Mouse (Mus musculus) liver, embryonic 14.5 days (tissue): ENCODE results near the gene Ccdc13. TPM values are rescaled to one million over a fixed set of nuclear protein-coding genes. Genes with fewer than 3 reads are reported as not detected.

Source experiments
- ATAC-seq: fragments of 200-750 bp; cut with Nextera tagmentation; 2 replicates; pipeline ENCODE4 v1.8.0; 2017; ENCODE audit warnings: moderate number of reproducible peaks, mild to moderate bottlenecking, moderate library complexity; ENCODE audit not compliant: insufficient read depth
- DNase-seq, 3 experiments: peaks; one replicate each; pipeline ENCODE4 v3.0.0-alpha.2; 2012 to 2013; ENCODE audit warnings: low read depth in 3 of 3, low spot score in 3 of 3
- H3K27ac ChIP-seq: fragments of 300-500 bp; sonication (generic); 2 replicates; pipeline ENCODE4 v1.5.1; 2014; ENCODE audit warnings: moderate library complexity, mild to moderate bottlenecking, control low read depth, inconsistent platforms
- H3K27me3 ChIP-seq: fragments of 300-500 bp; sonication (generic); 2 replicates; pipeline ENCODE4 v1.6.1; 2014; ENCODE audit warnings: mild to moderate bottlenecking, low read length, moderate library complexity; ENCODE audit not compliant: control insufficient read depth, insufficient read depth
- H3K36me3 ChIP-seq: fragments of 300-500 bp; sonication (generic); replicated peaks from 2 replicates; pipeline ENCODE4 v1.6.1; 2014; ENCODE audit warnings: low read depth; ENCODE audit not compliant: control insufficient read depth, insufficient read depth
- H3K4me1 ChIP-seq, 2 experiments: fragments of 200-500 bp in 1 of 2; fragments of 300-500 bp in 1 of 2; sonication (generic) in 1 of 2; replicated peaks; 2 replicates each; pipeline ENCODE4 v1.6.1; 2012 to 2014; ENCODE audit warnings: antibody characterized with exemption in 1 of 2, inconsistent platforms in 1 of 2, low read length in 1 of 2; ENCODE audit not compliant: control insufficient read depth in 2 of 2, insufficient read depth in 2 of 2
- H3K4me2 ChIP-seq: fragments of 300-500 bp; sonication (generic); 2 replicates; pipeline ENCODE4 v1.6.1; 2014; ENCODE audit warnings: low read depth, mild to moderate bottlenecking, control low read depth, moderate library complexity
- H3K4me3 ChIP-seq, 2 experiments: fragments of 200-500 bp in 1 of 2; fragments of 300-500 bp in 1 of 2; sonication (generic) in 1 of 2; 2 replicates each; pipeline ENCODE4 v1.5.1; 2012 to 2014; ENCODE audit warnings: low read depth in 2 of 2, low read length in 2 of 2, mild to moderate bottlenecking in 2 of 2, control low read depth in 1 of 2, inconsistent platforms in 1 of 2, moderate library complexity in 1 of 2; ENCODE audit not compliant: insufficient read depth in 1 of 2
- H3K9ac ChIP-seq: fragments of 300-500 bp; sonication (generic); replicated peaks from 2 replicates; pipeline ENCODE4 v1.6.1; 2014; ENCODE audit warnings: mild to moderate bottlenecking, control low read depth, moderate library complexity
- H3K9me3 ChIP-seq: fragments of 300-500 bp; sonication (generic); 2 replicates; pipeline ENCODE4 v1.6.1; 2016; ENCODE audit warnings: low read length, mixed read lengths; ENCODE audit not compliant: control insufficient read depth
- CTCF ChIP-seq: IDR thresholded peaks from 2 replicates; pipeline ENCODE4 v1.5.1; 2016; ENCODE audit warnings: antibody characterized with exemption, low read depth, control low read depth
- EP300 ChIP-seq: IDR thresholded peaks from 2 replicates; pipeline ENCODE4 v1.6.1; 2016; ENCODE audit warnings: antibody characterized with exemption, low read depth
- WGBS: fragments of 180-500 bp; shearing (Covaris S2); extraction: QIAGEN DNeasy Blood & Tissue Kit; methylation state at CpG from one replicate; pipeline ENCODE4 v1.1.7; 2014; ENCODE audit not compliant: insufficient replicate concordance; 5-methylcytosine and 5-hydroxymethylcytosine counted together
- polyA plus RNA-seq, 2 experiments: library from polyadenylated mRNA; depleted of rRNA in 1 of 2; stranded (reverse) in 1 of 2; unstranded in 1 of 2; fragments of >200 nt; fragmentation: Nextera tagmentation in 1 of 2; extraction: Ambion mirVana in 1 of 2; gene quantifications; 2 replicates each; pipeline versions ENCODE4 v1.2.1 to v1.2.3; 2012 to 2014

Ccdc13 gene
- polyA plus RNA-seq, 2 experiments, result not detected

DNA sequence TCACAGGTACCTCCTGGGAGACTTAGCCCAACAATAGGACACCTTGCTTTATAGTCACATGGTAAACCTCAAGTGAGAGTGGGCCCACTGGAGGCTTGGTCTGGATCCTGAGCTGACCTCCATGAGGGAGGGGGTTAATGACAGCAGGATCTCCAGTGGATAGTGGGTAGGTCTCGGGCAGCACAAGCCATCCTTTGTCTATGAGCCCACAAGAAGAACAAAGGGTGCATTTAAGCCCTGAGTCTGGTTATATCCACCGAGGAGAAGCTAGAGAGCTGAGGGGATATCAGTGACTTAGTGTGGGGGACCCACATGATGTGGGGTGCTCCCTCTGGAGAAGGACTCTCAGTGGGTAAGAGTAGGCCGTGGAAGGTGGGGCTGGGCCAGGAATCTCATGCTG lies 30.8 kb downstream of the Ccdc13 start:
- Histone ChIP-seq H3K9ac (no peak overlapping the region), H3K9me3 (no peaks in the 10 kb centered on the region), H3K4me2 (no peak overlapping the region), H3K27ac (no peak overlapping the region), H3K36me3 (no peaks in the 10 kb centered on the region), H3K4me1 (no peaks in the 10 kb centered on the region), H3K27me3 (no peaks in the 10 kb centered on the region), H3K4me3 (no peak overlapping the region)
- DNase-seq (no peak), ATAC-seq (no peak)
- 56% methylated on average over 3 of the region's 3 CpGs for WGBS
- TF ChIP-seq EP300 (no peak), CTCF (no peak)

DNA sequence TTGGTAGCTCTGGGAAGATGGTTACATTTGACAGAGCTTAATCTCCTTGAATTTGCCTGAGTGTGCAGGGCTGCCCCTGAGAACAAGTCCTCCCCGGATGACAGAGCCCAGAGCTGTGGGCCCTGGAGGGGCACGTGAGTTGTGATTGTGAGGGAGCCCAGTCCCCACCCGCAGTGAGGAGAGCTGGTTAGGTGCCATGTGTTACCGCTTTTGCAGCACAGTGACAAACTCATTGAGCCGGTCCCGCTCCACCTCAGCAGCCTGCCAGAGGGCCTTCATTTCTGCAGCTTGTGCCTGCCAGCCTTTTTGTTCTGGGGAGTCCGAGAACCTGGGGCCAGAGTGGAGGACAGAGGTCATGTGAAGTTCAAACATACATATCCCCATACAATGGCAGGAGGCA lies 31.3 kb downstream of the Ccdc13 start:
- no peak overlapping the region for H3K4me2 ChIP-seq
- no peak overlapping the region for H3K4me3 ChIP-seq
- ATAC-seq (no peak), DNase-seq (no peak)
- 0 out of 4 replicates have a peak, but pooled peaks cover 0 to 2% of the 10 kb centered on the region in 2 experiments for H3K4me1 ChIP-seq
- H3K9me3 ChIP-seq, result no peaks in the 10 kb centered on the region
- no peak for TF ChIP-seq CTCF
- TF ChIP-seq EP300, result no peak
- H3K27ac ChIP-seq, result no peak overlapping the region
- 68% methylated on average over 7 of the region's 7 CpGs for WGBS
- no peak overlapping the region for H3K9ac ChIP-seq
- no peaks in the 10 kb centered on the region for H3K27me3 ChIP-seq
- no peaks in the 10 kb centered on the region for H3K36me3 ChIP-seq

DNA sequence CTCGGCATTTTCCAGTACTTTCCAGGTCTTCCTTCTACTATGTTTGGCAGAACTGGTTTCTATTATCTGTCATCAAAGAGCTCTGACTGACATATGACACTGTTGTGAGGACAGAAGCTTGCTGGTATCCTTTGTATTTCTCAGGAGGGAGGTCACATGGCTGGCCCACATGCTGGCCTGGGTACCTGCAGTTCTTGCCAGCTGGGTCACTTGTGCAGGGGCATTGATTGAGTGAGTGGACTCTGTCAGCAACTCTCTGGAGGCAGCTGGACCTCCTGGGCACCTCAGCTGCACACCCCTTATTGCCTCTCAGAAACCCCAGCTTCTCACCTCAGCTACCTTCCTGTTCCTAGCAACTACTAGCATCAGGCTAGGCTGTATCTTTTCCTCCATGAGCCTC lies 31.7 kb downstream of the Ccdc13 start:
- H3K9ac ChIP-seq, result no peak overlapping the region
- H3K4me3 ChIP-seq, result no peak overlapping the region
- 59% methylated on average over 1 of the region's 1 CpGs for WGBS
- H3K9me3 ChIP-seq, result no peaks in the 10 kb centered on the region
- no peak overlapping the region for H3K4me2 ChIP-seq
- no peaks in the 10 kb centered on the region for H3K27me3 ChIP-seq
- H3K36me3 ChIP-seq, result no peaks in the 10 kb centered on the region
- H3K27ac ChIP-seq, result no peak overlapping the region
- DNase-seq (no peak), ATAC-seq (no peak)
- 0 out of 4 replicates have a peak, but pooled peaks cover 0 to 4% of the 10 kb centered on the region in 2 experiments for H3K4me1 ChIP-seq
- TF ChIP-seq CTCF (no peak), EP300 (no peak)

DNA sequence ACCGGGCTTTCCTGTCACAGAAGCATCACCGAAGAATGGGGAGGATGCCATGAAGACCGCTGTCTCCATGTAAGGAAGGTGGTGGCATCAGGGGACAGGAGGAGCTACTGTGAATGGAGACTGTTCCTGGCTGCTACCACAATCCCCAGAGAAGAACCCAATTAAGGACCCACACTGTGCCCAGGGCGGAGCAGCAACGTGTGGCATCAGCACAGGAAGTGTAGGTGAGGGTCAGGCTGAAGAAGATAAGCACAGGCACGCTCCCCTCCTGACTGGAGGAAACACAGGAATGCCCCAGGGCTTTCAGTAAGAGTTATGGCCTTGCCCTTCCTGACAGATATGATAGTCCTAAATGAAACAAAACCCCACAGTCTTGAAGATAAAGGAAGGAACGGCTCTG lies 36.5 kb downstream of the Ccdc13 start:
- DNase-seq (no peak), ATAC-seq (no peak)
- TF ChIP-seq EP300 (no peak), CTCF (no peak)
- 0 out of 4 replicates have a peak, but pooled peaks cover 0 to 4% of the 10 kb centered on the region in 2 experiments for H3K4me1 ChIP-seq
- H3K27me3 ChIP-seq, result no peaks in the 10 kb centered on the region
- no peak overlapping the region for H3K9ac ChIP-seq
- no peaks in the 10 kb centered on the region for H3K36me3 ChIP-seq
- H3K9me3 ChIP-seq, result no peaks in the 10 kb centered on the region
- no peak overlapping the region for H3K27ac ChIP-seq
- no peak overlapping the region for H3K4me2 ChIP-seq
- no peak overlapping the region for H3K4me3 ChIP-seq
- 27% methylated on average over 7 of the region's 7 CpGs for WGBS

DNA sequence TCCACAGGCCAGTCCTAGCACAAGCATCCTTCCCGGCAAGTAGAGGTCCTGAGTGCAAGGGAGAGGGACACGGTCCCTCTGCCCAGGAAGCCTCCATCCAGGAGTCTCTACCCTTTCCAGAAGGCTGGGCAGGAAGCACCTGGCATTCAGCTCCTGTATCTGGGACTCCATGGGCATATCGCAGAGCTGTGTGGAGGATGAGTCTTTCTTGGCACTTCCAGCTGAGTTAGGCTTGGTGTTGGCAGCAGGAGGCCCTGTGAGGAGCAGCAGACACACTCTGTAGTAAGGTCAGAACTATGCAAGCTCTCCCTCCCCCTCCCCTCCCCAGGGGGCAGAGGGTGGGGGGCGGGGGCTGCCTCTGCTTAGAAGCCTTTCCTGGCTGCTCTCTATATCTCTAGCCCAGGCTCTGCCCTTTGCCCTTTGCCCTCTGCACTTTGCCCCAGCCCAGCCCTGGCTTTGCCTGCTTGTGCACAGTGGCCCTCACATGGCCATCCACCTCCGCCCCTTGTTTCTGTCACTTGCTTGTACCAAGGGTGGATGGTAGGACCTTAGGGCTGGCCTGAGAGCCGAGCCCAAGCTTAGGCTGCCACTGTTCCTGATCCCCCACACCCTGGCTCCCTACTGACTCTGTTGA lies 40.3 kb downstream of the Ccdc13 start:
- H3K4me1 ChIP-seq, result 0 out of 4 replicates have a peak, but pooled peaks cover 0 to 4% of the 10 kb centered on the region in 2 experiments
- TF ChIP-seq CTCF (no peak), EP300 (no peak)
- H3K4me3 ChIP-seq, result no peak overlapping the region
- H3K9me3 ChIP-seq, result no peaks in the 10 kb centered on the region
- H3K27me3 ChIP-seq, result no peaks in the 10 kb centered on the region
- ATAC-seq (peak; percentile 31; the same call in 1 of the 2 replicates), DNase-seq (no peak)
- 32% methylated on average over 6 of the region's 6 CpGs for WGBS
- no peak overlapping the region for H3K9ac ChIP-seq
- H3K27ac ChIP-seq, result no peak overlapping the region
- no peaks in the 10 kb centered on the region for H3K36me3 ChIP-seq
- no peak overlapping the region for H3K4me2 ChIP-seq
